Mouse (Mus musculus) adrenal gland, adult 10 weeks (tissue): ENCODE results near the gene Ankra2. TPM values are rescaled to one million over a fixed set of nuclear protein-coding genes. Genes with fewer than 3 reads are reported as not detected.

ENCODE experiments used
- polyA plus RNA-seq: library from polyadenylated mRNA; stranded (reverse); fragments of 350-450 nt; fragmentation: Illumina TruSeq; extraction: RNeasy Lipid Tissue Mini Kit (QIAGEN cat#74804); gene quantifications from one replicate; pipeline ENCODE4 v1.2.3, GENCODE M21; 2014; ENCODE audit warnings: low read depth, low replicate concordance

Ankra2 gene
- polyA plus RNA-seq = 36.4 TPM

GRCm38 (mm10) chr13:98262636-98263457 is at the start of gene Ankra2, which contains the start of gene Utp15:
Gene Ankra2 (plus strand): TSS chr13:98263074.
Gene Utp15 (minus strand): TSS chr13:98263041.

GRCm38 (mm10) chr13:98279686-98280085 is 16.8 kb downstream of the Ankra2 start, which contains the start of gene Gm21976:
Gene Gm21976 (plus strand): TSS chr13:98279887.

GRCm38 (mm10) chr13:98316480-98317245 is 53.8 kb downstream of the Ankra2 start, which contains the start of gene Btf3:
Gene Btf3 (minus strand): TSS chr13:98317006.

Other genes starting within 250 kb of the Ankra2 start
- gene Arhgef28, start 56.6 kb upstream of the Ankra2 start, polyA plus RNA-seq = 4.9 TPM
- gene Utp15, start within 50 bp of the Ankra2 start, polyA plus RNA-seq = 26.3 TPM
- gene Gm21976, start 16.8 kb downstream of the Ankra2 start, polyA plus RNA-seq = not detected
- 871 TPM for gene Btf3, start 53.9 kb downstream of the Ankra2 start, polyA plus RNA-seq
- gene Foxd1, start 91.2 kb downstream of the Ankra2 start, polyA plus RNA-seq = 0.47 TPM
- gene Gm10320, start 228.9 kb downstream of the Ankra2 start, polyA plus RNA-seq = not detected